Mouse (Mus musculus): ENCODE data around the gene Apol11a. TPM values are rescaled to one million over a fixed set of nuclear protein-coding genes. Genes with fewer than 3 reads are reported as not detected.

Apol11a gene
- polyA plus RNA-seq (2015; fragmentation: Nextera tagmentation; extraction: Ambion mirVana), result not detected in 2 replicates

DNA sequence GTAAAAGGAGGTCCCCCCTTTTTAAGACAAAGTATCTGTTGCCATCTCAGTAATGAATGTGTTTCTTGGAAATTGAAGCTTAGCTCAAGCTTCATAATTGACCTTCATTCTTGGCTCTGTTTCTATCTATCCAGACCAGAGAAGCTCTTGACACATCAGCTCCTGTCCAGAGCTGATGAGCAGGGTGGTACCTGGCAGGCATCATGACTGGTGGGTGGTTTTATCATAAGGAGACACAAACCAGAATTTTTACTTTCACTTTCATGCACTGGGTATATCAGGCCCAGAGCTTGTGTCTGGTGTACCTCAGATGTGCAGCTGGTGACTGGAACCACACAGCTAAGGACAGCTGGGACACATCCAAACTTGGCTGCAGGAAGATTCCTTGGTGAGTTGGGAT is at the start of gene Apol11a:
TSS of gene Apol11a (plus strand) at position 306 of the 400 bp plus-strand sequence.

DNA sequence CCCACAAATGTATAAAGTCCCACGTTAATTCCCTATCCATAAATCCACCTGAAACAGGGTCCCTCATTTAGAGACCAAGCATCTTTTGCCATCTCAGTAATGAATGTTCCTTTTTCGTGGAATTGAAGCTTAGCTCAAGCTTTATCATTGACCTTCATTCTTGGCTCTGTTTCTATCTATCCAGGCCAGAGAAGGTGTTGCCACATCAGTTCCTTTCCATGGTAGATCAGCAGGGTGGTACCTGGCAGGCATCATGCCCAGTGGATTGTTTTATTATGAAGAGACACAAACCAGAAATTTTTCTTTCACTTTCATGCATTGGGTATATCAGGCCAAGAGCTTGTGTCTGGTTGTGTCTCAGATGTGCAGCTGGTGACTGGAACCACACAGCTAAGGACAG is 31.4 kb upstream of the Apol11a start, which contains the start of gene Apol10a:
TSS of gene Apol10a (plus strand) at position 355 of the 400 bp plus-strand sequence.

DNA sequence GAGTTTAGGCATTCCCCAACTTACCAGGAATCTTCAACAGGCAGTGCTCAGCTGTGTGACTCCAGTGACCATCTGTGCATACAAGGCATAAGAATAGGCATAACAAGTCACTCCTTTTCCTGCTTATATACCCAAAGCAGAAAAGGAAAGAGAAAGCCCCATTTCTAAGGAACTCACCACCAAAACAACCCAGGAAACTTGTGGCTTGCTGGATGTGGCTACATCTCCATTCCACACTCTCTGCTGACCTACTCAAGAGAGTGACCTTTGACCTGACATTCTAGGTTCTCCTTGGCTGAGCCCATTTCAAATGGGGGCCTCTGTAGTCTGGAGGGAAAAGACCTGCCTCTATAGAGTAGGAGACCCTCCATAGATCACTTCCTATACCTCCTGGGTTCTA is 25.1 kb downstream of the Apol11a start, which contains the start of gene Apol7c:
TSS of gene Apol7c (minus strand) at position 101 of the 400 bp plus-strand sequence.

DNA sequence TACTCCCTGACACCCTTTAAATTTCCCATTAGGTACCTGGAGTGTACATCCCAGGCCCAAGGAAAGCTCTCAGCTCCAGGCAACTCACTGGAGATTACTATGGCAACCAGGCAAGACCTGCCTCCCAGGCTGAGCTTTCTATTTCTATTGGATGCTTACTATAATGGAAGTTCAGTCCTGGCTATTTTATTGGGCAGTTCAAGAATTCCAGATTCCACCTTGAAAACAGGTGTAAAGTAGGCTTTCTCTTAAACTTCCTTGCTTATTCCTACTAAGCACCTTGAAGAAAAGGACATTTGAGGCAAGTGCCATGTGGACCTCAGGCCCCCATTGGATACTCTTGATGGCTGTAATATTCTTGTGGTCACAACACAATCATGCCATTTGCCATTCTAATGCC is 53.7 kb downstream of the Apol11a start, which contains the start of gene 1700025B11Rik:
TSS of gene 1700025B11Rik (minus strand) at position 101 of the 400 bp plus-strand sequence.

Other genes starting within 250 kb of the Apol11a start
- gene Rbfox2, start 201.3 kb upstream of the Apol11a start, polyA plus RNA-seq (2015; fragmentation: Nextera tagmentation; extraction: Ambion mirVana), result 70.8 and 82.2 TPM in 2 replicates
- gene Apol7a, start 109.2 kb upstream of the Apol11a start, polyA plus RNA-seq (2015; fragmentation: Nextera tagmentation; extraction: Ambion mirVana), result not detected in 2 replicates
- 0.22 TPM in 1 of 2 replicates, not detected in the other for gene Apol9a, start 97.1 kb upstream of the Apol11a start, polyA plus RNA-seq (2015; fragmentation: Nextera tagmentation; extraction: Ambion mirVana)
- gene Apol7b, start 60.8 kb upstream of the Apol11a start, polyA plus RNA-seq (2015; fragmentation: Nextera tagmentation; extraction: Ambion mirVana), result not detected in 2 replicates
- not detected in 2 replicates for gene Apol10a, start 31.2 kb upstream of the Apol11a start, polyA plus RNA-seq (2015; fragmentation: Nextera tagmentation; extraction: Ambion mirVana)
- gene Apol7c, start 25.0 kb downstream of the Apol11a start, polyA plus RNA-seq (2015; fragmentation: Nextera tagmentation; extraction: Ambion mirVana), result 0.06 and 0.15 TPM in 2 replicates
- gene 1700025B11Rik, start 53.6 kb downstream of the Apol11a start, polyA plus RNA-seq (2015; fragmentation: Nextera tagmentation; extraction: Ambion mirVana), result not detected in 2 replicates
- 0.12 and 0.15 TPM in 2 replicates for gene Apol10b, start 87.9 kb downstream of the Apol11a start, polyA plus RNA-seq (2015; fragmentation: Nextera tagmentation; extraction: Ambion mirVana)
- not detected in 2 replicates for gene Gm36245, start 91.0 kb downstream of the Apol11a start, polyA plus RNA-seq (2015; fragmentation: Nextera tagmentation; extraction: Ambion mirVana)
- not detected in 2 replicates for gene Apol11b, start 135.0 kb downstream of the Apol11a start, polyA plus RNA-seq (2015; fragmentation: Nextera tagmentation; extraction: Ambion mirVana)
- not detected in 2 replicates for gene Apol7e, start 190.6 kb downstream of the Apol11a start, polyA plus RNA-seq (2015; fragmentation: Nextera tagmentation; extraction: Ambion mirVana)
- gene Apol9b, start 220.8 kb downstream of the Apol11a start, polyA plus RNA-seq (2015; fragmentation: Nextera tagmentation; extraction: Ambion mirVana), result not detected in 2 replicates
- gene Apol8, start 248.7 kb downstream of the Apol11a start, polyA plus RNA-seq (2015; fragmentation: Nextera tagmentation; extraction: Ambion mirVana), result not detected in 2 replicates

All from skeletal muscle tissue, postnatal 0 days (tissue).